ENCODE assay signal across 8 mouse cellular contexts in genomic region chr1:95664321-95664825, GRCm38 (mm10). TPM values are rescaled to one million over a fixed set of nuclear protein-coding genes. Genes with fewer than 3 reads are reported as not detected.
DNase-seq lines count a peak whose midpoint lies in the region; ATAC-seq lines count a peak whose summit lies in the region.

No protein-coding gene starts in this region.

- peaks cover 16% of the 10 kb centered on the region for H3K4me1 ChIP-seq in embryonic facial prominence, embryonic 15.5 days
- peaks cover 6% of the 10 kb centered on the region; the same call in 1 of the 2 replicates for H3K4me1 ChIP-seq in neural tube, embryonic 12.5 days

- intact Hi-C loops in heart, postnatal 14 days (cut with DNase I), result loop anchor here (5.0 kb wide), 1 partner anchor 352 kb away; the partner anchor contains the start of gene Fam174a

- no peak for ATAC-seq in embryonic facial prominence, embryonic 15.5 days (ENCODE audit: insufficient number of reproducible peaks, low FRiP score, low TSS enrichment, low read depth)
- ATAC-seq in neural tube, embryonic 12.5 days (ENCODE audit: low FRiP score, low read depth), result 0 out of 2 replicates have a peak, but pooled peaks have one; percentile 18

- H3K4me3 ChIP-seq in embryonic facial prominence, embryonic 15.5 days (replicated peaks), result no peak overlapping the region
- H3K4me3 ChIP-seq in neural tube, embryonic 12.5 days, result peak overlapping the region; percentile 60

- H3K27me3 ChIP-seq in embryonic facial prominence, embryonic 15.5 days, result peaks cover 6% of the 10 kb centered on the region
- no peaks in the 10 kb centered on the region for H3K27me3 ChIP-seq in neural tube, embryonic 12.5 days (replicated peaks)

- peak overlapping the region; percentile 88; the same call in 1 of the 2 replicates for H3K4me2 ChIP-seq in embryonic facial prominence, embryonic 15.5 days (replicated peaks)
- H3K4me2 ChIP-seq in neural tube, embryonic 12.5 days (replicated peaks), result peak overlapping the region; percentile 85

- H3K9ac ChIP-seq in embryonic facial prominence, embryonic 15.5 days, result no peak overlapping the region
- H3K9ac ChIP-seq in neural tube, embryonic 12.5 days, result no peak overlapping the region

- H3K36me3 ChIP-seq in embryonic facial prominence, embryonic 15.5 days, result no peaks in the 10 kb centered on the region
- no peaks in the 10 kb centered on the region for H3K36me3 ChIP-seq in neural tube, embryonic 12.5 days

- 24% methylated on average over 4 of the region's 4 CpGs for WGBS in embryonic facial prominence, embryonic 15.5 days
- whole genome bisulfite sequencing in neural tube, embryonic 12.5 days, result 24% methylated on average over 4 of the region's 4 CpGs

- H3K9me3 ChIP-seq in embryonic facial prominence, embryonic 15.5 days (replicated peaks), result no peaks in the 10 kb centered on the region
- H3K9me3 ChIP-seq in neural tube, embryonic 12.5 days, result no peaks in the 10 kb centered on the region

- H3K27ac ChIP-seq in embryonic facial prominence, embryonic 15.5 days (replicated peaks), result no peak overlapping the region
- H3K27ac ChIP-seq in neural tube, embryonic 12.5 days, result no peak overlapping the region

- peak; percentile 13 to 17 for DNase-seq in heart, adult 18-20 months
- no peak for DNase-seq in heart, postnatal 14 days
- peak; percentile 54 to 57 for DNase-seq in B cell, adult 2 months
- DNase-seq in layer of hippocampus, postnatal 36 days, result peak; percentile 6 to 12
- DNase-seq in adrenal gland, adult 18-20 months (ENCODE audit: low spot score in 2 of 2), result no peak
- DNase-seq in urinary bladder, postnatal 36 days (ENCODE audit: low spot score in 2 of 2), result no peak

RNA-seq across cellular contexts. Expression of gene St8sia4, which starts 3.0 kb away (rescaled TPM):
- total RNA-seq in heart, adult 18-20 months (2021), result 1 to 10 TPM; 4.9 to 5.0 TPM
- 1 to 10 TPM; 9.2 to 9.5 TPM for total RNA-seq in heart, postnatal 14 days (2021)
- polyA plus RNA-seq in embryonic facial prominence, embryonic 15.5 days (2015; fragmentation: Nextera tagmentation; extraction: Ambion mirVana), result 3.8 and 4.2 TPM in 2 replicates
- total RNA-seq in layer of hippocampus, postnatal 36 days (2021), result 10 to 100 TPM; 12.0 to 13.1 TPM
- polyA plus RNA-seq in neural tube, embryonic 12.5 days (2016; fragmentation: Nextera tagmentation; extraction: Ambion mirVana), result 19.2 and 20.4 TPM in 2 replicates
- total RNA-seq in adrenal gland, adult 18-20 months (2021), result 1 to 10 TPM; 1.4 to 2.6 TPM

Comparison
In these comparisons a context has a peak if more than half of its experiments do, and no peak if none do; other contexts are left out.
1. DNase-seq: peak in heart, adult 18-20 months (2 of 2), B cell, adult 2 months (2 of 2) and layer of hippocampus, postnatal 36 days (2 of 2); none in heart, postnatal 14 days (0 of 2), adrenal gland, adult 18-20 months (0 of 2) and urinary bladder, postnatal 36 days (0 of 2).